Mouse (Mus musculus) CD4-positive helper T cell, adult 2 months (primary cell): ENCODE data around the gene Six5.
A peak's percentile ranks its signal among the peaks of the same experiment; 100 is the strongest.
"Not testable (repeated sequence)": the region's sequence is repeated elsewhere in the genome, so short reads cannot be mapped to it uniquely, and the experiment has no call there.

Experiments used
- DNase-seq: peaks from one replicate; pipeline ENCODE4 v3.0.0-alpha.2; 2012; ENCODE audit warnings: low read depth, missing footprints, low spot score

Six5 gene

DNA sequence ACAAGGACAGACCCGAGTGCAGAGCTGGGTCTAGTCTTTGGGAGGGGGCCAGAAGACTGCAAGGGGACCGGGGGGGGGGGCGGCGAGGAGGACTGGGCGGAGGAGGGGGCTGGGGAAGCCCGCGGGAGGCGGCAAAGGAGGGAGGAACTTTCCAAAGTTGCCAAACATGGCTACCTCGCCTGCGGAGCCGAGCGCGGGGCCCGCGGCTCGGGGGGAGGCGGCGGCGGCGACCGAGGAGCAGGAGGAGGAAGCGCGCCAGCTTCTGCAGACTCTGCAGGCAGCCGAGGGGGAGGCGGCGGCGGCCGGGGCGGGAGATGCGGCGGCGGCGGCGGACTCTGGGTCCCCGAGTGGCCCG is at the start of gene Six5:
Six5 (plus strand) TSS at position 124 of the 355 bp plus-strand sequence.
- DNase-seq, result peak; percentile 75

DNA sequence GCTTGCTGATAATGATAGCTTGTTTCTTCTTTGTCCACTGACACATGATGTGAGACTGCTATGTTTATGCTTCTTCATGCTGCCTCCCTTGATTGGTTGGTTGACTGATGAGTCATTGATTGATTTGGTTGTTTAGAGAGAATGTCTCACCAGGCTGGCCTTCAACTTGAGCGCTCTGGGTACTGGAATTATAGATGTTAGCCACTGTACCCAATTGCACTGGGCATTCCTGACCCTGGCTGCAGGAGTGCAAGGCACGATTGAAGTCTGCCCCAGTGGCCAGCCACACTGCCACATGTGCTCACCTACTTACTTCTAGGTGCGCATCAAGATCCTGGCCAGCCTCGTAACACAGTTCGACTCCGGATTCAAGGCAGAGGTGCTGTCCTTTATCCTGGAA is 49.8 kb upstream of the Six5 start:
- no peak for DNase-seq

DNA sequence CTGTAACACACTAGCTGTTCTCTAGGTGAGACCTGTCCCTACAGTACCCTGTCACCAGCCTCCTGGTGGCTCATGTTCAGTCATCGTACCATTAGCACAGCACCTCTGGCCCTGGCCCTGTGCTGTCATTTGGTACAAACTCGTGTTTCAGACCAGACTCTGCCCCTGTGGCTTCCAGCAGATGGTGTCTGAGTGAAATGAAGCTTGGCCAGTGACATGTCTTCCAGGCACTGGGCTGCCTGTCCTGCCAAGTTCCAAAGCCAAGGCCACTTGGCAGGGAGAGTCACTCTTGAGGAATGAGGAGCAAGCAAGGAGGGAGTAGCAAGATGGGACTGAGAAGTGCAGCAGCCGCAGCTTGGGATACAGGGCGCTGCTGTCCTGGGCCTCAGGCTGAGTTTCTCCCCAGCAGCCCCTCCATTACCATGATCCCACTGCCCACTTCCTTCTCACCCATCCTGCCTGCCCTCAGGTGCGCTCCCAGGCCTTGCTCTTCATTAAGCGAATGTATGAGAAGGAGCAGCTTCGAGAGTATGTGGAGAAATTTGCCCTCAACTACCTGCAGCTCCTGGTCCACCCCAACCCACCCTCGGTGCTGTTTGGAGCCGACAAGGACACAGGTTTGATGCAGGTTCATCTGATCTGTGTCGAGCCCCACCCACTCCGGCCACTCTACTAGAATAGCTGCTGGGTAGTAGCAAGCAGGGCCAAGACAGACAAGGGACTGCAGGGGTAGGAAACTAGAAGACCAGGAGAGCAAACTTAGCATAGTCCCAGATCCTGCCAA is 47.9 kb upstream of the Six5 start:
- DNase-seq, result no peak

DNA sequence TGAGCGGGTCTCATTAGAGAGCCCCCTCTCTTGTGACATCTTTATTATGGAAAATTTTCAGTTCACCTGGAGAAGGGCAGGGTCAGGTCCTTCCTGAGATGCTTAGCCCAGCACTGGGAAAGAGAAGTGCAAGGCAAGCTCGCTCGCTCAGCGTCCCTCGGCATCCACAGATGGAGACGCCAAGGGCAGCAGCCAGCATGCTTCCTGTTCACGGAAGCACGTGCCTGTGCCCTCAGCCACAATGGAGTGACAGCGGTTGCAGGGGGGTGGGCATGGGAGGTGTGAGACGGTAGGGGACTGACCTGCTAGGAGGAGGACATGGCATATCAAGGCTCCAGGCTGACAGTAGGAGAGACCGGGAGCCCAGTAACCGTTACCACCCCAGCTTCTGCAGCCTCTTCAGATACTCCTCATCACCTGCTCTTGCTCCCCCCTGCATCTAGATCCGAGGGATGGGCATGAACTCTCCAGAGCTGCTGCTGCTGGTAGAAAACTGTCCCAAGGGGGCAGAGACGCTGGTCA is 46.3 kb upstream of the Six5 start:
- DNase-seq, result no peak

DNA sequence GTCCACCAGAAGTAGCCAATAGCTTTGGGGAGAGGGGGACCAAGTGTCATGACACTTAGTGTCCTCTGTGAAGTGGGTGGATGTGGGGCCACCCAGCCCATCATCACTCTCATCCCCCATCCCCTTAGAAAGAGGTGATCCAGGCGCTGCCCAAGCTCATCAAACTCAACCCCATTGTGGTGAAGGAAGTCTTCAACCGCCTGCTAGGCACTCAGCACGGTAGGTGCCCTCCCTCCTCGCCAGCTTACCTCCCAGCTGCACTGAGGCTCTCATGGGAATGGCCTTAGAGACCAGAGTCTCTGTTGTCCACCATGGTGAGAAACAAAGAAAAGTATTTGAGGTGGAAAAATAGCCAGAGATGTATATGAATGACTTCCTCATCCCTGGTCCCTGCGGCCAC is 45.1 kb upstream of the Six5 start:
- DNase-seq, result no peak

DNA sequence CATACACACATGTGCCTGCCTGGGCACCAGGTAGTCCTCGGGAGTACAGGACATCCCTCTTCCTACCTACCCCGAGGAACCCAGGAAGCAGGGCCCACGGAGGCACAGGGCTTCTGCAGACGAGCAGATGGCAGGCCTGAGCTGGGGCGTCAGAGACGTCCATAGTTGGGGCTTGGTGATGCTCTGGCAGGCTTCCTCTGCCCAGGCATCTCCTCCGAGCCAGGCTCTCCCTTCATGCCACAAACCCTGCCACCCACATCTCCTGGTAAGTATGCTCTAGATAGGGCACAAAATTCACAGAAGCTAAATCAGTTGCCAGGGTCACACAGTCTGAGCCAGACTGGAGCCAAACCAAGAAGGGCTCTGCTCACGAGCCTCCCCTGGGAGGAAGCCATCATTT is 44.2 kb upstream of the Six5 start:
- DNase-seq, result no peak

DNA sequence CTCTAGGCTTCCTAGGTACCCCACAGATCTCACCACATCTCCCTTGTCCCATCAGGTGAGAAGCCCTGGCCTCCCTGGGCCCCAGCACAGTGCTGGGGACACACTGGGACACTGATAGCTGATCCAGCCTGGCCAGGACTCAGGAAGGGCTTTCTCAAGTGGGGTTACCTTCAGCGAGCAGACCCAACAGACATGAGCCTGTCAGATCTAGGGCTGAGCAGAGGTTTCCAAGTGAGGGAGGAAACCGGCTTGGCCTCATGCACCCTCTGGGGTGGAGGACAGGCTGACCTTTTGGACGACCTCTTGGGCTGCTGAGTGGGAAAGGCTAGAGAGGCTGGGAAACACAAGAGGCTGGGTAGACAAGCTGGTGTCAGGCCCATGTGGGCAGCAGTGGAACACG is 43.2 kb upstream of the Six5 start:
- no peak for DNase-seq

DNA sequence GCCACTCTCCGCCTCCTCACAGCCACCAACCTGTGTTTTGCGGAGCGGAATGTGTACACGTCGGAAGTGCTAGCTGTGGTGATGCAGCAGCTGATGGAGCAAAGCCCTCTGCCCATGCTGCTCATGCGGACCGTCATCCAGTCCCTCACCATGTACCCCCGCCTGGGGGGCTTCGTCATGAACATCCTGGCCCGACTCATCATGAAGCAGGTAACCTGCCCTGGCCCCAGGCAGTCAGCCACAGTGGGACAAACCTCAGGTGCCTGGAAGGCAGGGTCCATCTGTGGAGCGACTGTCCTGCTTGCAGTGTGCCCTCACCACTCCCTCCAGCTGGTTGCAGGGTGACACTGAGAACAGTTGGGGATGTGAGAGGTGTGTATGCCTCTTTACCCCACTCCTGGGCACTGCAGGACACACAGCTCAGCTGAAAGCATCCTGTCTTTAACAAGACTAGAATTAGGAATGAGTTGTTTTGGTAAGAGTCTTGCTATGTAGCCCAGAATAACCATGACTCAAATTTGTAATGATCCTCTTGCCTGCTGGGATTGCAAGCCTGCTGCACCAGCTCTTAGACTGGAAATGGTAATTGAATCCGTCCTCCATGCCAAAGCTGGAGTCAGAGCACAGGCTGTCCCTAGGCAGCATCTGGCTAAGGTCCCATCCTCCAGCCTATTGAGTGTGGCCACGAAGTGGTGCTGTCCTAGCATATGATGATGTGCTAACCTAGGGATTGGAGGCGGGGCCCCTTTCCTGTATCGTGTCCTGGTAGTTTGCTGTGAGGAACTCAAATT is 41.9 kb upstream of the Six5 start:
- DNase-seq, result no peak

DNA sequence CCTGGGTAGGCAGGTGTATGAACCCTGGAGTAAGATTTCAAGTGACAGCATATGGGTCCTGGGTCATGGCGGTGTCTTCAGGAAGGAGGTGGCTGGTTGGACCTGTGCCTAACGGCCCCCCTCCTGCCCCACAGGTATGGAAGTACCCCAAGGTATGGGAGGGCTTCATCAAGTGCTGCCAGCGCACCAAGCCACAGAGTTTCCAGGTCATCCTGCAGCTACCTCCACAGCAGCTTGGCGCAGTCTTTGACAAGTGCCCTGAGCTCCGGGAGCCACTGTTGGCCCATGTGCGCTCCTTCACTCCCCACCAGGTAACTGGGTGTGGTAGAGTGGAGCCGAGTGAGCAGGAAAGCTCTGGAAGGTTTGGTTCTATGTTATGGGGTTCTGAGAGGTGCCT is 41.3 kb upstream of the Six5 start:
- no peak for DNase-seq

DNA sequence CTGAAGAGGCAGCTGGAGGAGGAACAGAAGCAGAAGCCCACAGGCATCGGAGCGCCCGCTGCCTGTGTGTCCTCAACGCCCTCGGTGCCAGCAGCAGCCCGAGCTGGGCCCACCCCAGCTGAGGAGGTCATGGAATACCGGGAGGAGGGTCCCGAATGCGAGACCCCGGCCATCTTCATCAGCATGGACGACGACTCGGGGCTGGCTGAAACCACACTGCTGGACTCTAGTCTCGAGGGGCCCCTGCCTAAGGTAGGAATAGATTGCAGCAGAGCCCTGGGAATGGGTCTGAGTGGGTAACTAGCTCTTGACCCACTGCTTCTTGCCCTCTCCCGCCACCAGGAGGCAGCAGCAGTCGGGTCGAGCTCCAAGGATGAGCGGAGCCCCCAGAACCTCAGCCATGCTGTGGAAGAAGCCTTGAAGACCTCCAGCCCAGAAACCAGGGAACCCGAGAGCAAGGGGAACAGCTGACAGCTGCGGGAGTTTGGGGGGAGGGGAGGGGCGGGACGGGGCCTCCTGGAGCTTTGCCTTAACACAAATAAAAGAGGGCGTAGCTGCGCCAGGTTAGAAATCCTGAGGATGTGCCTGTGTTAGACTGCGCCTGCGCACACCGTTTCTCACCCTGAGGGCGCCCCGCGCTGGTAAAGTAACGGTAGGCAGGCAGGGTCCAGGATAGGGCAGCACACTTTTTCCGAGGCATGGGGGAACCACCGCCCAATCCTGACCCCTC is 40.2 kb upstream of the Six5 start, which contains the start of gene Rsph6a:
Rsph6a (plus strand) TSS at position 644 of the 730 bp plus-strand sequence.
- DNase-seq, result no peak

DNA sequence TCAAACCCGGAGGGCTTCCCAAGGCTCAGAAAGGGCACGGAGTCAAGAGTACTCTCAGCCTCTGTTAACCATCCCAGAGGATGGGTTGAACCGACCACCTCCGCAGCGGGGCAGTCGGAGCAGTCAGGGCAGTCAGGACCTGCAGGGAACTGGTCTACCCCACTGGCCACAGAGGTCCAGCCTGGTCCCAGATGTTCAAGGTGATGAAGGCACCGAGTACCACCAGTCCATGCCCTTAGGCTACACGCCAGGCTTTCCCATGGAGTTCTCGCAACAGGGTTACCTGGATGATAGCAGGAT is 39.7 kb upstream of the Six5 start:
- DNase-seq, result no peak

DNA sequence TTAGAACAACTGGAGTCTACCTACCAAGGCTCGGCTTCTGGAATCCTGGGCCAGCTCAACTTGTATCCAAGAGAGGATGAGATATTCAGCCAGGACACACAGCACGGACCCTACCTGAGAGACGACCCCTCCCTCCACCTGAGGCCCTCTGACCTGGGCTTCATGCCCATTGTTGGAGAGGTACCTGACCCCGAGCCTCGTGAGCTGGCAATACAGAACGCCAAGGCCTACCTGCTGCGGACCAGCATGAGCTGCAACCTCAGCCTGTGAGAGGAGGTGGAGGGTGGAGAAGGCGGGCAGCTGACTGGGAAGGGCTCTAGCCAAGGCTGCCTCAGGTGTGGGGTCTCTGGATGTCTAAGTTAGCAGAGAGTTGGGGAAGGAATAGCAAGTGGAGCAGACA is 39.3 kb upstream of the Six5 start:
- no peak for DNase-seq

DNA sequence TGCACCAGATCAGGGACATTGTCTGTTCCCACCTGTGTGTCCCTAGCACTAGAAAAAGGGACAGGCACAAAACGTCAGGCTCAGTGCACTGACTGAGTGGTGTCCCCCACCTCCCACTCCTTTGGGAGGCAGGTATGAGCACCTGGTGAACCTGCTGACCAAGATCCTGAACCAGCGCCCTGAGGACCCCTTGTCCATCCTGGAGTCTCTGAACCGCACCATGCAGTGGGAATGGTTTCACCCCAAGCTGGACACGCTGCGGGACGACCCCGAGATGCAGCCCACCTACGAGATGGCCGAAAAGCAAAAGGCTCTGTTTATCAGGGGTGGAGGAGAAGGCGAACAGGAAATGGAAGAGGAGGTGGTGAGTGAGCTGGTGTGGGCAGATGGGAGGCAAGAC is 37.0 kb upstream of the Six5 start:
- DNase-seq, result no peak

DNA sequence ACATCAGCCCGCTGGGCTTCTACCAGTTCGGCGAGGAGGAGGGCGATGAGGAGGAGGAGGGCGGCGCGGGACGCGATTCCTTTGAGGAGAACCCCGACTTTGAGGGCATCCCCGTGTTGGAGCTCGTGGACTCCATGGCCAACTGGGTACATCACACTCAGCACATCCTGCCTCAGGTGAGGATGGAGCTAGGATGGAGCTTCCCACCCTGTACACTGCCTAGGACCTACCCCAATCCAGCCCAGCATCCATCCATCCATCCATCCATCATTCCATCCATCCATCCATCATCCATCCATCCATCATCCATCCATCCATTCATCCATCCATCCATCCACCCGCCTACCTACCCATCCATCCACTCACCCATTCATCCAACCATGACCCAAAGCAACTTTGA is 28.5 kb upstream of the Six5 start:
- DNase-seq, result no peak

DNA sequence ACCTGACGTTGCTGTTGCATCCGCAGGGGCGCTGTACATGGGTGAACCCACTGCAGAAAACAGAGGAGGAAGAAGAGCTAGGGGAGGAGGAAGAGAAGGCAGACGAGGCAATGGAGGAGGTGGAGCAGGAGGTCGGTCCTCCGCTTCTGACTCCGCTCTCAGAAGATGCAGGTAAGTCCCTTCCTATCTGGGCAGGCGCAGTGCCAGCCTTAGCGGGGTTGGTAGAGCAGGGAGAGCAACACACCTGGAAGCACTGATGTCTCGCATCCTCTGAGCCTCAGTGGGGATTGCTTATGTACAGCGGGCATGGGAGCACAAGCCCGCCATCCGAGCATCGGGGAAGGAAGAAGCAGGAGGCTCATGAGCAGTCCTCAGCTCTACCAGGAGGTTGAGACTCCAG is 27.3 kb upstream of the Six5 start:
- no peak for DNase-seq

DNA sequence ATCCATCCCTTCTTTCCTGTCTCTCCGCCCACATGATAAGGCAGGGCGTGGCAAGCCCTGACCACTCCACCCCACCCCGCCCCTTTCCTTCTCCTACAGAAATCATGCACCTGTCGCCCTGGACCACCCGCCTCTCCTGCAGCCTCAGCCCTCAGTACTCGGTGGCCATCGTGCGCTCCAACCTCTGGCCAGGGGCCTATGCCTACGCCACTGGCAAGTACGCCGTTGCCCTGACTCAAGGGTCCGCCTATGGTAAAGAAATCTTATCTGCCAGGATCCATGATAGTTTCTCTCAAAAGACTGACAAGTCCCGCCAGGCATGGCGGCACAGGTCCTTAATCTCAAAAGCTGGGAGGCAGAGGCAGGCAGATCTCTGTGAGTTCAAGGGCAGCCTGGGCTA is 26.5 kb upstream of the Six5 start:
- no peak for DNase-seq

DNA sequence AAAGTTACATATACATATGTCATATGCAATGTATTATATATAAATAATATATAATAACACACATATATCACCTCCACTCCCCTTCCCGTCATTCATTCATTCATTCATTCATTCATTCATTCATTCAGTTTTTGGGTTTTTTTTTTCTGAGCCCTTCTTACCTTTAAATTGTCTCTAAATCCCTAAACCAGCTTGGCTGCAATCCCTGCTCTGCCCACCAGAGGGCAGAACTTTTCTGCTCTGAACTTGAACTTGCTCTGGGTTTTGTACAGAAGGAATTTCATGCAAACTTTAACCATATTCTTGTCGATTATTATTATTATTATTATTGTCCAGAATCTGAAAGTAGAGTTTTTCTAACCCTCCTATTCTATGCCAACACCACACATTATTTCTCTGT is 25.7 kb upstream of the Six5 start:
- DNase-seq, result peak; percentile 84

DNA sequence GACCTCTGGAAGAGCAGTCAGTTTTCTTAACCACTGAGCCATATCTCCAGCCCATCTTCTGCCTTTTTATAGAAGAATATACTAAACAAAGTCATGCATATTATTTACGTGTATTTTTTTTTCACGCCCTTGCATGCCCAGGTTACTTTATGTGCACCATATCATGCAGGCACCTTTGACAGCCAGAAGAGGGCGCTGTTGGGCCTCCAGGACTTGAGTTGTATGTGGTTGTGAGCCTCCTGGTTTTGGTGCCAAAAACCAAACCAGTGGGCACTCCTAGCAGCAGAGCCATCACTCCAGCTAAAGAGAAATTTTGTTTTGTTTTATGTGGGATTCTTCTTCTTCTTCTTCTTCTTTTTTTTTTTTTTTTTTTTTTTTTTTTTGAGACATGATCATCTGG is 24.9 kb upstream of the Six5 start:
- DNase-seq, result peak; percentile 46

DNA sequence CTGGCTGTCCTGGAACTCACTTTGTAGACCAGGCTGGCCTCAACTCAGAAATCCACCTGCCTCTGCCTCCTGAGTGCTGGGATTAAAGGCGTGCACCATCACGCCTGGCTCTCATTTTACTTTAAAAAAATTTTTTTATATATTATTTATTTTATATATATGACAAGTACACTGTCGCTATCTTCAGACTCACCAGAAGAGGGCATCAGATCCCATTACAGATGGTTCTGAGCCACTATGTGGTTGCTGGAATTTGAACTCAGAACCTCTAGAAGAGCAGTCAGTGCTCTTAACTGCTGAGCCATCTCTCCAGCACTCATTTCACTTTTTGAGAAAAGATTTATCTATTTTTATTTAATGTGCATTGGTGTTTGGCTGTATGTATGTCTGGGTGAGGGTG is 23.4 kb upstream of the Six5 start:
- DNase-seq, result not testable (repeated sequence)

DNA sequence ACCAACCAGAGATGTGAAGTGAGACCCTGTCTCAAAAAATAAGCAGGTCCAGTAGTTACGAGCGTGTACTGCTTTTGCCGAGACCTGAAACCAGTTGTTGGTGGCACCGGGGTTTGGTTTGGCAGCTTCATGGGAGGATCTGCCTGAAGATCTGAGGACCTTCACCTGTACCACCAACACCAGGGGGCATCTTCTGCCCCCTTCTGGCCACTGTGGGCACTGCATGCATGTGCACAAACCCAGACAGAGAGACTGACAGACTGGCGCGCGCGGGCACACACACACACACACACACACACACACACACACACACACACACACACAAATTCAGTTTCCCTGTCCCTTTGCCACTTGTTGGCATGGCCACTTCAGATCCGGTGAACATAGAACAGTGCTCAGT is 20.9 kb upstream of the Six5 start:
- DNase-seq, result peak; percentile 56

DNA sequence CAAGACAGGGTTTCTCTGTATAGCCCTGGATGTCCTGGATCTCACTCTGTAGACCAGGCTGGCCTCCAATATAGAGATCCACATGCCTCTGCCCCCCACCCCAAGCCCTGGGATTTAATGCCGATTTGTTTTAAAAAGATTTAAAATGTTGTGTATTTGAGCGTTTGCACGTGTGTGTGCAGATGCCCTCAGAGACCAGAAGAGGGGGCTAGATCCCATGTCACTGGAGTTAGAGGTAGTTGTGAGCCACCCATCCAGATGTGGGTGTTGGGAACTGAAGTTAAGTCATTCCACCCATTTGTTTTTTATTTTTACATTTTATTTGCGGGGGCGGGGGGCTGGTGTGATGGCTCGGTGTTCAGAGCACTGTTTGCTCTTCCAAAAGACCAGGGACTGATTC is 19.9 kb upstream of the Six5 start:
- no peak for DNase-seq

DNA sequence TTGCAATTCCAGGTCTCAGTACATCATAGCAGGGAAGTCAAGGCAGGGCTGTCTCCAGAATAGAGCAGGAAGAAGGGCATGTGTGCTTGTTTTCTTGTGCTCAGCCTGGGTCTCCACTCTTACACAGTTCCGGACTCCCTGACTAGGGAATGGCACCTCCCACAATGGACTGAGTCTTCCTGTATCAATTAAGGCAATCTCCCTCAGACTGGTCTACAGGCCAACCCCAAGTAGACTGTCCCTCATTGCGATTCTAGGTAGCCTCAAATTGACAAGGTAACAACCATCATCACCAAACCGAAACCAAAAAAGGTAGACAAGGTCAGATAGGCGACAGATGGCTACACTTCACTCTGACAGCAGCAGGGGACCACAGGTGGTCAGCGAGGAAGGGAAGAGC is 19.2 kb upstream of the Six5 start:
- no peak for DNase-seq
